Mouse (Mus musculus) heart, adult 2 months (tissue): ENCODE measurements at regions not wholly inside any gene's neighbourhood (a gene's known extent, or its start where the extent isn't known, plus 50 kb on each side); places are given as distances from the start of the nearest gene placed in this dataset.

Experiments
- CTCF ChIP-seq: fragments of 200-600 bp; IDR thresholded peaks from 2 replicates; pipeline ENCODE4 v1.8.1; 2022; ENCODE audit warnings: antibody characterized with exemption, mild to moderate bottlenecking, moderate library complexity
- EP300 ChIP-seq: fragments of 200-500 bp; IDR thresholded peaks from 2 replicates; pipeline ENCODE4 v1.6.1; 2011; ENCODE audit warnings: low read depth, low read length, control low read depth; ENCODE audit not compliant: insufficient read depth

DNA sequence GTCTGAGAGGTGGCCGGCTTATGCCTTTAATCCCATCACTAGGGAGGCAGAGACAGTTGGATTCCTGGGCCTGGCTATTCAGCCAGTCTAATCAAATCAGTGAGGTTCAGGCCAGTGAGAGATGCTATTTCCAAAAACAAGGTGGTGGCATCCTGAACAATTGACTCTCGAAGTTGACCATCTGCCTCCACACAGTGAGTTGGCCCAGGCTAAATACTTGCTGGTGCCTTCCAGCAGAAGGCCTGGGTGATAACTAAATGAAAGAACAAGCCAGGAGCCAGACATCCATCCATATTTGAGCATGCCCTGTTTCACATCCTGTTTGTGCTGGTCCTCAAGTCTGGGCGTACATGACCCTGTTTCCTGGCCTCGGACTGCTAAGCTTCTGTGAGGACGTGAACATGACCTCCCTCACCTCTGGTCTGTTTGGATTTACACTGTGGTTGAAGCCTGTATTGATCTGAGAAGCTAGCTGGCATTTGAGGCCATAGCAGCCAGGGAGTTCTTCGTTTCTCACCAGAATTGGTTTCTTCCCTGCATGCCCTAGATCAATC, 222.5 kb downstream of the Gadd45g start:
- TF ChIP-seq CTCF (no peak), EP300 (no peak)
